9 mouse cellular contexts compared by ENCODE assay signal in genomic region chr15:88618008-88618773, GRCm38 (mm10). TPM values are rescaled to one million over a fixed set of nuclear protein-coding genes. Genes with fewer than 3 reads are reported as not detected.
DNase-seq lines count a peak whose midpoint lies in the region; ATAC-seq lines count a peak whose summit lies in the region.
"Had no signal": no experiment of that assay in that cellular context is flagged by ENCODE, and none has a peak within 500 bp of the region (broad histone marks: within the 10 kb centered on the region; RNA-seq: fewer than 3 reads in every experiment).

No protein-coding gene starts in this region.

- no peaks in the 10 kb centered on the region for H3K9me3 ChIP-seq in forebrain, embryonic 13.5 days (replicated peaks)
- H3K9me3 ChIP-seq: limb, embryonic 12.5 days had no signal

- H3K4me3 ChIP-seq in forebrain, embryonic 13.5 days = no peak overlapping the region
- H3K4me3 ChIP-seq: limb, embryonic 12.5 days had no signal

- H3K27me3 ChIP-seq in forebrain, embryonic 13.5 days = no peaks in the 10 kb centered on the region

- 40% methylated on average over 17 of the region's 17 CpGs for WGBS in forebrain, embryonic 13.5 days

- peaks cover 4% of the 10 kb centered on the region; the same call in 1 of the 2 replicates for H3K4me1 ChIP-seq in forebrain, embryonic 13.5 days

- no peak overlapping the region for H3K27ac ChIP-seq in forebrain, embryonic 13.5 days
- H3K27ac ChIP-seq: limb, embryonic 12.5 days had no signal

- DNase-seq in ovary, postnatal 14 days (ENCODE audit: low spot score) = peak; percentile 7
- DNase-seq in ovary, postnatal 10 days (ENCODE audit: low spot score) = no peak
- DNase-seq in cerebellum, adult 11 months = peak; percentile 87
- peak; percentile 46 to 61 for DNase-seq in layer of hippocampus, postnatal 10 days (ENCODE audit: low spot score in 2 of 2)
- DNase-seq in right cerebral cortex, postnatal 14 days = peak; percentile 46

- no peaks in the 10 kb centered on the region for H3K36me3 ChIP-seq in forebrain, embryonic 13.5 days (ENCODE audit: poor library complexity, severe bottlenecking)
- H3K36me3 ChIP-seq: limb, embryonic 12.5 days had no signal

- peak overlapping the region; percentile 10; the same call in 1 of the 2 replicates for H3K4me2 ChIP-seq in forebrain, embryonic 13.5 days
- H3K4me2 ChIP-seq: limb, embryonic 12.5 days had no signal

- no peak for ATAC-seq in forebrain, embryonic 13.5 days
- no peak for ATAC-seq in megakaryocyte progenitor cell, adult 5-6 weeks (replicated peaks; ENCODE audit: poor library complexity)

- H3K9ac ChIP-seq in forebrain, embryonic 13.5 days = no peak overlapping the region
- H3K9ac ChIP-seq: limb, embryonic 12.5 days had no signal

RNA-seq across cellular contexts. Expression of gene Zdhhc25, which starts 18.1 kb away (rescaled TPM):
- polyA plus RNA-seq in forebrain, embryonic 13.5 days (2015; fragmentation: Nextera tagmentation; extraction: Ambion mirVana) = not detected in 2 replicates
- total RNA-seq in layer of hippocampus, postnatal 10 days (2021) = not detected
- not detected in 2 replicates for total RNA-seq in megakaryocyte progenitor cell, adult 5-6 weeks (2015)
- total RNA-seq in megakaryocyte progenitor cell, adult 5-6 weeks (2017) = not detected in 2 replicates
- polyA plus RNA-seq: limb, embryonic 12.5 days; stomach, embryonic 14.5 days had no signal
